Mouse (Mus musculus) G1E (cell line): ENCODE results near the gene Galk1.

ENCODE experiments used
- CTCF ChIP-seq: IDR thresholded peaks from 2 replicates; pipeline ENCODE4 v1.5.1; 2012; ENCODE audit warnings: low read depth, low read length, inconsistent platforms, mixed read lengths
- GATA1 ChIP-seq: IDR thresholded peaks from 2 replicates; pipeline ENCODE4 v1.6.1; 2012; ENCODE audit warnings: borderline replicate concordance, low read length, inconsistent platforms, mixed read lengths

DNA sequence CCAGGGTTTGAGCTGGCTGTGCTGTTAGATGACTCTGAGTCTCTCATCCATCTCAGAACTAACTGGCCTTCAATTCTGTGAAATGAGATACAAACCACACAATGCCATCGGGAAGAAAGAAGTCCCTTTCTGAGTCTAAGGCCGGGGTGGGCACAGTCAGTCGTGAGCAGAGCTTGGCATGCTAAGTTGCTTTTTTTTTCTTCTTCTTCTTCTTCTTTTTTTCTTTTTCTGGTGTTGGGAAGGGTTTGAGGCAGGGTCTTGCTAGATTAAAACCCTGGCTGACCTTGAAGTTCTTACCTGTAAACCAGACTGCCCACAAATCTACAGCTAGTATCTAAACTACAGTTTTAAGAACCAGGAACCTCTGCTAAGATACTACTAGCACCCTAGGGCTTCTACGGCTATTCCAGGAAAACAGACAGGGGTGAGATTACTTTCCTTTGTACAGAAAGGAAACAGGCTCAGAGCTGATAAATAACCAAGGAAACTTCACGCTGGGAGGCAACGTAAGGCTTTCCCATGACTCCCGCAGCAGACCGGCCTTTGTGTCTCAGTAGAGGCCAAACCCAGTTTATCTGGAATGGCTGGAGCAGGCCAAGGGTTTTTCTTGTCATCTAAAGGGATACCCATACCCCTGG is 8.2 kb downstream of the Galk1 start:
- TF ChIP-seq CTCF (no peak), GATA1 (no peak)
